Mouse (Mus musculus) urinary bladder, adult 2 months (tissue): Measurements from ENCODE around the gene Kif27. TPM values are rescaled to one million over a fixed set of nuclear protein-coding genes. Genes with fewer than 3 reads are reported as not detected.

Source experiments
- DNase-seq: peaks from one replicate; pipeline ENCODE4 v3.0.0; 2022; ENCODE audit warnings: low spot score
- polyA plus RNA-seq: library from polyadenylated mRNA; depleted of rRNA; stranded (reverse); fragments of >200 nt; gene quantifications from 2 replicates; pipeline ENCODE4 v1.2.3, GENCODE M21; 2012

The Kif27 gene
- polyA plus RNA-seq, 1 experiment = 0.39 TPM

- no peak for DNase-seq
Observed at GRCm38 (mm10) chr13:58364353-58365175, 5.6 kb upstream of the Kif27 start.

DNA sequence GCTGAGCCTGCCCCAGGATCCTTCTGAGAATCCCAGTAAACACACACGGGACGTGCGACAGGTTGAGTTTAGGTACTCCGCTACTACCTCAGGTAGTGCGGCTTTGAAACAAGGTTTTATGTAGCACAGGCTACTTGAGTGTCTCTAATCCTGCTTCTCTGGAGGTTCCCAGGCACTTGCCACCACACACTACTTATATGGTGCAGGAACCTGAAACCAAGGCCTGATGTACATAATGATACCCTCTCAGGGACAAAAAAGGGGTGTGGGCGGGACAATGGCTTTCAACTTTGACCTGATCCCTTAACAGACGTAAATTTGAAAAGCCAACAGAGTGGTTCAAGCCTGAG is 357 bp upstream of the Kif27 start:
- no peak for DNase-seq

GRCm38 (mm10) chr13:58352996-58353395 is 5.9 kb downstream of the Kif27 start:
- DNase-seq = no peak

GRCm38 (mm10) chr13:58350606-58351005 is 8.3 kb downstream of the Kif27 start:
- DNase-seq = no peak

DNA sequence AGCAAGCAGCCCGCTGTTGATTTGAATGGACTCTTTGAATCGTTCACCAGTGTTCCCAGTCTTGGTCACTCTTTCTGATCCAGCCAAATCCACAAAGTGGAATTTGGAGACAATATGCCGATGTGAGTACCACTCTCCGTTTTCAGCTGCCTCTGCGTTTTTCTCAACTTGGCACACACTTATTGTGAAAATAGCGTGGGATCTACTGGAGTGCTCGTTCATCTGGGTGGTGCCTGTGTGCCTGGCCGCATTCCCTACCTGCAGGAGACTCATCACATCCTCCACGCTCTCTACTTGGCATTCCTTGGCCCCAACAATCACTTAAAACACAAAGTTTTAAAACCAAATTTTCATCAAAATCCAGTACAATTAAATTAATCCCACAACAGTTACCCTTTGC is 14.4 kb downstream of the Kif27 start:
- DNase-seq = no peak

DNA sequence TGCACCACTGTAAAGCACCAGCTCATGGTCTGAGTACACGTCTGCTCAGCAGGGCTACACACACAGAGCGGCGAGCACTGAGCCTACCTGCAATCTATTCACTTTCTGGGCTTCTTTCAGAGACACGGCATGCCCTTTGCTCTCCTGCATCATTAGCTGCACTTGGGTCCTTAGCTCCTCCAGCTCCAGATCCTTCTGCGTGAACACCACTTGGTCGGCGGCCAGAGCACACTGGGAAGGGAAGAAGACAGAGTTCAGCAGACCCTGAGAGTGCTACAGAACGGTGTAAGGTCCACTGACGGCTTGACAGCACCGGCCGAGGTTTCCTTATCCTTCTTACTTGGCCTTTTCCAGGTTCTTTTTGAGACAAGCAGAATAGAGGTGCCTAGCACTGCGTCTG is 21.5 kb downstream of the Kif27 start:
- no peak for DNase-seq

- DNase-seq = no peak
Observed at GRCm38 (mm10) chr13:58334116-58334515, 24.8 kb downstream of the Kif27 start.

- no peak for DNase-seq
Observed at GRCm38 (mm10) chr13:58317768-58318167, 41.2 kb downstream of the Kif27 start.

DNA sequence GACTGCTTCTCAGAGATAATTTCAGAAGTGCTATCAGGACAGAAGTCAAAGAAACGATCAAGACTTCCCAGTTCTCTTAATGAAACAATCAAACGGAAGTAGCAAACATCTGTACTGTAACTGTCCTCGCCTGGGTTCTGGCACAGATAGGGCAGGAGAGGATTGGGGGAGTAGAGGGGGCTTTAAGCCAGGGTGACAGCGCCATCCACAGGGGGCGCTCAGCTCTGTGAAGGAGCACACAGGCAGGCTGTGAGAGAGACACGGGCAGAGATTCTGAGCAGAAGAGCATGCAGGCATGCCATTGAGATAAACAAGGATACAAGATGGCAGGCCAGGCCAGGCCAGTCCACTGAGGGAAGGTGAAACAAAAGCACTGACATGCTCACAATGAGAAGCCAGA is 43.9 kb downstream of the Kif27 start:
- no peak for DNase-seq

DNA sequence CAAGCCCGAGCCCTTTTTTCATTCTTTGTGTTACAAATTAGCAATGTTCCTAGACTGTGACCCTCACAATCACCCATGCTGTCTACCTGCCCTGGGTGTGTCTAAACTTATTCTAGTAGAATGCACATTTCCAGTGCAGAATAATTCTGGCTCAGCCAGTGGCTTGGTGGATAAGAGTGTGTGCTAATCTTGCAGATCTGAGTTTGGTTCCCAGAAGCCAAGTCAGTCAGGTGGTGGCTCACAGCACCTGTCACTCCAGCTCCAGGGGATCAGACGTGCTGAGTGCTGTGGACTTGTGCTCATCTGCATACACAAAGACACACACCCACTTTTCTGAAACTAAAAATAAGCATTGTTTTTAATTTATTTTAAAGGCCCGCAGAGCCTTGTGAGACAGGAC is 45.2 kb downstream of the Kif27 start:
- no peak for DNase-seq

GRCm38 (mm10) chr13:58311351-58311750 is 47.6 kb downstream of the Kif27 start:
- DNase-seq = no peak

DNA sequence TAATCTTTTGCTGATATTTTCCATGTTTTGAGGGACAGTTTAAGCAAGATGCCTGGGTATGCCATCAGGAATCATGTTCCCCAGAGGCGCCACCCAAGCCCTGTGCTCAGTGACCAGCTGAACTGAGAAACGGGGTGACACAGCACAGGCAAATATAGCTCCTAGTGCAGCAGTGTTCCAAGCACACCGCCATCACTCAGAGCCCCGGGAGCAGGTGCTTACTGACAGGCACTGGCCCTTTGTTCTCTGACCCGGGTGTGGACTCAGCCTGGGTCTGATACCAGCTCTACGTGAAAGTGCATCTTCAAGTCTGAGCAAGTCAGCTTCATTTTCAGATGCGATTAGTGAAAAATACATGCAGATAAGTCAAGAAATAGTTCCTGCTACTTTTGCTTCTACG is 49.4 kb downstream of the Kif27 start:
- no peak for DNase-seq

DNA sequence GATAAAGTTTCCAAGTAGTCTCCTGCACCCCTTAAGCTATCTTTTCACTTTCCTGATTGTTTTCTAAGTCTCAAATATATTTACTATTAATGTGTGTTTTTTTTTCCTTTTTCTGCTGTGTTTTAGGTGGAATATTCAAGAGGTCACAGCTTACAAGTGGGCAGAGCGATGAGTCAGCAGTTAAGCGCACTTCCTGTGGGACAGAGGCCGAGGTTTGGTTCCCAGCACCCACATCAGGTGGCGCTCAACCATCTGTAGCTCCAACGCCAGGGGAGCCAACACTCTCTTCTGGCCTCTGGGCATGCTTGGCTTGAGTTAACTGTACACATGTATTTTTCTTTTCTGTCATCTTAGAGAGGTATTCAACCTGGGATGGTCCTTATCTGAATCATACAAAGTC is 51.5 kb downstream of the Kif27 start:
- DNase-seq = no peak

- no peak for DNase-seq
Observed at GRCm38 (mm10) chr13:58305230-58305629, 53.7 kb downstream of the Kif27 start.

GRCm38 (mm10) chr13:58302421-58303145 is 56.3 kb downstream of the Kif27 start:
- DNase-seq = no peak

- DNase-seq = no peak
Observed at GRCm38 (mm10) chr13:58301961-58302360, 57.0 kb downstream of the Kif27 start.

GRCm38 (mm10) chr13:58298756-58299155 is 60.2 kb downstream of the Kif27 start:
- DNase-seq = no peak

DNA sequence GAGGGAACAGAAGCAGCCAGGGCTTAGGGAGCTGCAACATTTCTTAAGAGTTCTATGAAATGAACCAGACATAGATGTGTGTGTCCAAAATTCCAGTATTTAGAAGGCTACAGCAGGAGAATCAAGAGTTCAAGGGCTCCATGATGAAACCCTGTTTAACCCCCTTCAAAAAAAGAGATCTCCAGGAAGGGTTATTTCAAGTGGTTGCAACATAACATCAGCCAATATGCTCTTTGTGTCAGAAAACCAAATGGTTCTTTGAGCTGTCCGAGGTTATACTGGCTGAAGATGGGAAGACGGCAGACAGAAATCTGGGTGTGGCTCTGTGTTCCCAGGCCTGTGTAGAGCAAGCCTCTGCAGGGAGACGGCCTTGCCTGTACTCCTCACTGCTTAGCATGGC is 63.3 kb downstream of the Kif27 start:
- no peak for DNase-seq

- DNase-seq = no peak
Observed at GRCm38 (mm10) chr13:58292811-58293210, 66.1 kb downstream of the Kif27 start.

DNA sequence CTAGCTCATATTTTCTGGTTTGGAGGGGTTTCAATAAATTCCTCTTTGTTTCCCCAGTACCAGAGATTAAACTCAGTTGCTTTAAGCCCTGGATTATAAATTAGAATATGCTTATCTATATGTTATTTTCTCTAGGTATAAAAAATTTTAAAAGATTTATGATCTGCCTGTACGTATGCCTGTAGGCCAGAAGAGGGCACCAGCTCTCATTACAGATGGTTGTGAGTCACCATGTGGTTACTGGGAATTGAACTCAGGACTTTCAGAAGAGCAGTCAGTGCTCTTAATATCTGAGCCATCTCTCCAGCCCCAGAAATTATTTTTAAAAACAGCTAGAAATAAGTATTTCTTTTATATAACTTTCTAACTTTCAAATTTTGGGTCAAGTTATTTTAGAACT is 69.6 kb downstream of the Kif27 start:
- DNase-seq = no peak

- peak; percentile 82 for DNase-seq
Observed at GRCm38 (mm10) chr13:58287822-58288221, 71.1 kb downstream of the Kif27 start.

DNA sequence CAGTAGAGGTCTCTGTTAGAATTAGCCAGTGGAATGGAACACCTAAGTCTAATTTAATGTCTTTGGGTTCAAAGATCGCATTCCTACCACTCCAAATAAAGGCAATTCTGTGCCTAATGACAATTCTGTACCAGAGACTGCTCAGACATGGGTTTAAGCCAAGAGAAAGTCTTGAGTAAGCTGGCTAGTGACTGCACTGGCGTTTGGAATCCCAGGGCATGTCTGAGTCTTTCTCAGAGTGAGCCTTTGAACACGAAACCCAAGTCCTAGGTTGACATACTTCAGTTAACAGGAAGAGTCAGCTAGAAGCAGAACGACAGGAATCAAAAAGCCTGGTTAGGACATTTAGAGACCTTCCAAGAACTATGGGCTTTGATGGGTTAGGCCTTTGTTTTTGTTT is 75.5 kb downstream of the Kif27 start:
- DNase-seq = no peak

- DNase-seq = no peak
Observed at GRCm38 (mm10) chr13:58281936-58282335, 77.0 kb downstream of the Kif27 start.
